In the genomic region with DNA sequence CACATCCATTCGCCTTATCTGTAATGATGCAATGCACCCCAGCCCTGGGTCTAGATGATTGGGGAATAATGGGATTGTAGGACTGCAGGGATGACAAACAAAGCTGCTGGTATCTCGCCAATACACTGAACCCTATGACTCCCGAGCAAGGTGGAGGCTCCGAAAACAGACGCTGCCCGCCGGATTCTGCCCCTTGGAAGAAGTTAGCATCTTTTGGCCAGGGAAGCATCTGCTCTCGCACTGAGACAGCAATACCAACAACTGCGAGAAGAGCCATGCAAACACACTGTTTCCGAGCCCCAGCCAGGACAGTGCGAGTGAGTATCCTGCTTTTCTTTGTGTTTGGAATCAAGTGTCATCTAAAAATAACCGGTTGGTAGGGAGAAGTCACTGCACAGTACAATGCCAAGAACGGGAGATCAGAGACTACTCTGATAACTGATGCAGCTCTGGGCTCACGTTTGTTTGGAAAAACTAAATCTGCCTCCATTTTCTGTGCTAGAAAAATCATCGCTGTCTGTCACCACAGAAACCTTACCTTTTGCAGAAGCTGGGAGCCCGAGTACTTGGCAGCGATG, we compare ENCODE assay signal across 8 mouse cellular contexts. TPM values are rescaled to one million over a fixed set of nuclear protein-coding genes. Genes with fewer than 3 reads are reported as not detected.
DNase-seq lines count a peak whose midpoint lies in the region; ATAC-seq and TF ChIP-seq lines count a peak whose summit lies in the region.

No protein-coding gene starts in this region.

- no peaks in the 10 kb centered on the region for H3K4me1 ChIP-seq in liver, adult 2 months (ENCODE audit: control insufficient read depth, insufficient read depth, low read length)
- H3K4me1 ChIP-seq in liver, postnatal 0 days (ENCODE audit: insufficient read depth): peaks cover 4% of the 10 kb centered on the region
- H3K4me1 ChIP-seq in hindbrain, embryonic 13.5 days (replicated peaks): peaks cover 45% of the 10 kb centered on the region
- no peaks in the 10 kb centered on the region for H3K4me1 ChIP-seq in neural tube, embryonic 11.5 days (ENCODE audit: control insufficient read depth, insufficient read depth, low read length)

- no peaks in the 10 kb centered on the region for H3K36me3 ChIP-seq in liver, adult 2 months (ENCODE audit: control insufficient read depth, insufficient read depth, low read length)
- no peaks in the 10 kb centered on the region for H3K36me3 ChIP-seq in liver, postnatal 0 days (replicated peaks; ENCODE audit: insufficient read depth, low read length)
- H3K36me3 ChIP-seq in hindbrain, embryonic 13.5 days: no peaks in the 10 kb centered on the region
- H3K36me3 ChIP-seq in neural tube, embryonic 11.5 days (ENCODE audit: control insufficient read depth, insufficient read depth, low read length): no peaks in the 10 kb centered on the region

- no peaks in the 10 kb centered on the region for H3K79me2 ChIP-seq in liver, adult 2 months (ENCODE audit: control insufficient read depth, insufficient read depth, low read length)

- H3K27ac ChIP-seq in liver, adult 2 months (replicated peaks; ENCODE audit: insufficient read depth, low read depth, low read length): no peak overlapping the region
- no peak overlapping the region for H3K27ac ChIP-seq in liver, postnatal 0 days (ENCODE audit: low read depth)
- H3K27ac ChIP-seq in hindbrain, embryonic 13.5 days: peak overlapping the region; percentile 91
- H3K27ac ChIP-seq in neural tube, embryonic 11.5 days (ENCODE audit: low read depth, low read length): no peak overlapping the region

- WGBS in liver, adult 2 months: 2% methylated on average over 17 of the region's 17 CpGs
- WGBS in liver, postnatal 0 days (ENCODE audit: insufficient replicate concordance): 4% methylated on average over 17 of the region's 17 CpGs
- WGBS in hindbrain, embryonic 13.5 days: 1% methylated on average over 17 of the region's 17 CpGs
- WGBS in neural tube, embryonic 11.5 days: 1% methylated on average over 17 of the region's 17 CpGs

- no peak for TF ChIP-seq EP300 in liver, postnatal 0 days (IDR thresholded peaks at IDR 0.05; ENCODE audit: low read depth)

- no peak for TF ChIP-seq CTCF in liver, adult 2 months (IDR thresholded peaks at IDR 0.05; ENCODE audit: low read depth, low read length)
- no peak for TF ChIP-seq CTCF in liver, postnatal 0 days (IDR thresholded peaks at IDR 0.05; ENCODE audit: low read depth)

- no peak for ATAC-seq in liver, postnatal 0 days
- no peak for ATAC-seq in hindbrain, embryonic 13.5 days (ENCODE audit: low FRiP score)
- no peak for ATAC-seq in neural tube, embryonic 11.5 days (ENCODE audit: insufficient read depth, low FRiP score, low TSS enrichment)

- H3K27me3 ChIP-seq in liver, adult 2 months (ENCODE audit: control insufficient read depth, insufficient read depth, low read length): peaks cover 16% of the 10 kb centered on the region
- H3K27me3 ChIP-seq in liver, postnatal 0 days (ENCODE audit: insufficient read depth, low read length): peaks cover 71% of the 10 kb centered on the region
- H3K27me3 ChIP-seq in hindbrain, embryonic 13.5 days: peaks cover 63% of the 10 kb centered on the region
- peaks cover 47% of the 10 kb centered on the region for H3K27me3 ChIP-seq in neural tube, embryonic 11.5 days (ENCODE audit: control insufficient read depth, insufficient read depth, low read length)

- no peaks in the 10 kb centered on the region for H3K9me3 ChIP-seq in liver, postnatal 0 days (ENCODE audit: low read length)
- no peaks in the 10 kb centered on the region for H3K9me3 ChIP-seq in hindbrain, embryonic 13.5 days
- no peaks in the 10 kb centered on the region for H3K9me3 ChIP-seq in neural tube, embryonic 11.5 days (ENCODE audit: control insufficient read depth, low read length)

- peak; percentile 41 for DNase-seq in cerebellum, adult 9-10 months
- no peak for DNase-seq in cerebellum, postnatal 4 days (ENCODE audit: low spot score in 2 of 2)
- peak; percentile 1 for DNase-seq in liver, adult 2 months (ENCODE audit: extremely low read depth, low read depth, low spot score)
- no peak for DNase-seq in liver, postnatal 0 days
- peak; percentile 23 for DNase-seq in neural tube, embryonic 11.5 days (ENCODE audit: low spot score)
- no peak for DNase-seq in adrenal gland, adult 18-20 months (ENCODE audit: low spot score in 2 of 2)
- no peak for DNase-seq in urinary bladder, postnatal 25 days (ENCODE audit: low spot score)

- no peak overlapping the region for H3K9ac ChIP-seq in liver, adult 2 months (ENCODE audit: low read depth, low read length)
- no peak overlapping the region for H3K9ac ChIP-seq in liver, postnatal 0 days (replicated peaks)
- peak overlapping the region; percentile 89 for H3K9ac ChIP-seq in hindbrain, embryonic 13.5 days
- peak overlapping the region; percentile 75 for H3K9ac ChIP-seq in neural tube, embryonic 11.5 days (ENCODE audit: low read length)

- H3K4me3 ChIP-seq in liver, adult 2 months (ENCODE audit: insufficient read depth, low read depth, low read length): no peak overlapping the region
- no peak overlapping the region for H3K4me3 ChIP-seq in liver, postnatal 0 days (ENCODE audit: low read depth, low read length)
- H3K4me3 ChIP-seq in hindbrain, embryonic 13.5 days: peak overlapping the region; percentile 76
- H3K4me3 ChIP-seq in neural tube, embryonic 11.5 days (ENCODE audit: low read depth, low read length): peak overlapping the region; percentile 68

- TF ChIP-seq POLR2A in liver, adult 2 months (IDR thresholded peaks at IDR 0.05; ENCODE audit: extremely low read depth, insufficient read depth, low read length): no peak

- H3K4me2 ChIP-seq in liver, postnatal 0 days (ENCODE audit: low read depth, low read length): no peak overlapping the region
- peak overlapping the region; percentile 98 for H3K4me2 ChIP-seq in hindbrain, embryonic 13.5 days
- H3K4me2 ChIP-seq in neural tube, embryonic 11.5 days (ENCODE audit: low read depth): peak overlapping the region; percentile 98

RNA-seq across cellular contexts. Expression of a gene that starts 1.2 kb away (rescaled TPM):
- not detected in 2 replicates for total RNA-seq in liver, adult 2 months (2014; rRNA removed)
- polyA plus RNA-seq in liver, adult 2 months (2012; rRNA removed): not detected in 2 replicates
- not detected in 2 replicates for polyA plus RNA-seq in liver, postnatal 0 days (2015; fragmentation: Nextera tagmentation; extraction: Ambion mirVana)
- 42.0 and 47.7 TPM in 2 replicates for polyA plus RNA-seq in hindbrain, embryonic 13.5 days (2015; fragmentation: Nextera tagmentation; extraction: Ambion mirVana)
- polyA plus RNA-seq in neural tube, embryonic 11.5 days (2014; fragmentation: Nextera tagmentation; extraction: Ambion mirVana): 18.0 and 19.1 TPM in 2 replicates
- total RNA-seq in adrenal gland, adult 18-20 months (2021): 1 to 10 TPM; 3.1 to 3.7 TPM

Comparison
In these comparisons a context has a peak if more than half of its experiments do, and no peak if none do; other contexts are left out.
1. DNase-seq: peak in cerebellum, adult 9-10 months (single experiment), liver, adult 2 months (single experiment) and neural tube, embryonic 11.5 days (single experiment); none in cerebellum, postnatal 4 days (0 of 2), liver, postnatal 0 days (single experiment), adrenal gland, adult 18-20 months (0 of 2) and urinary bladder, postnatal 25 days (single experiment).
2. H3K4me3 ChIP-seq: peak in hindbrain, embryonic 13.5 days (single experiment) and neural tube, embryonic 11.5 days (single experiment); none in liver, adult 2 months (single experiment) and liver, postnatal 0 days (single experiment).
3. H3K9ac ChIP-seq: peak in hindbrain, embryonic 13.5 days (single experiment) and neural tube, embryonic 11.5 days (single experiment); none in liver, adult 2 months (single experiment) and liver, postnatal 0 days (single experiment).
4. RNA of a gene that starts 1.2 kb away (polyA plus RNA-seq): 42.0 to 47.7 TPM in hindbrain, embryonic 13.5 days and 18.0 to 19.1 TPM in neural tube, embryonic 11.5 days; not detected in liver, adult 2 months and not detected in liver, postnatal 0 days; every median in the first group is over 10 times any median in the second.